Mouse (Mus musculus) left cerebral cortex, adult 6 months (tissue): ENCODE measurements around the gene Rxfp1. TPM values are rescaled to one million over a fixed set of nuclear protein-coding genes. Genes with fewer than 3 reads are reported as not detected.

Experiments used
- long read RNA-seq, 2 experiments: library from polyadenylated mRNA; unstranded; transcript quantifications; one replicate each; pipeline ENCODE4 v2.0.0; 2019 to 2020
- polyA plus RNA-seq: library from polyadenylated mRNA; unstranded; fragments of <200 nt; fragmentation: Nextera tagmentation; gene quantifications from 2 replicates; pipeline ENCODE4 v1.2.3, GENCODE M21; 2021

The Rxfp1 gene
- polyA plus RNA-seq, result 0.93 and 1.3 TPM in 2 replicates
- long read RNA-seq, experiment 1, full-length matches to known transcripts, result 8 of 14 reads
- long read RNA-seq, experiment 1, partial matches to known transcripts, result 4 of 14 reads
- long read RNA-seq, experiment 1, other reads (novel, unspliced or antisense), result 2 of 14 reads
- long read RNA-seq, experiment 2, partial matches to known transcripts, result 1 of 3 reads
- long read RNA-seq, experiment 2, other reads (novel, unspliced or antisense), result 2 of 3 reads

DNA sequence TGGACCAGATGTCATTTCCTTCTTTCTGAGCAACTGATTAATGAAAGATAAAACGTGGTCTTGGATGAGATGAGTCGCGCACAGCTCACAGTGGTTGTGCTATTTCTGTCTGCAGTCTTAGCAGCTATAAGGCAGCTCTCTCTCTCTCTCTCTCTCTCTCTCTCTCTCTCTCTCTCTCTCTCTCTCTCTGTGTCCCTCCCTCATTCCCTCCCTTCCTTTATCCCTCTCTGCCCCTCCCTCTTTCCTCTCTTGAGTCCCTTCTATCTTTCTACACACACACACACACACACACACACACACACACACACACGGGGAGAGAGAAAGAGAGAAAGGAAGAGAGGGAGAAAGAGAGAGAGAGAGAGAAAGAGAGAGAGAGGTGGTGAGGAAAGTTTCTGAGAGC lies at the start of gene Rxfp1:
Rxfp1 (minus strand) TSS at position 101 of the 400 bp plus-strand sequence.

DNA sequence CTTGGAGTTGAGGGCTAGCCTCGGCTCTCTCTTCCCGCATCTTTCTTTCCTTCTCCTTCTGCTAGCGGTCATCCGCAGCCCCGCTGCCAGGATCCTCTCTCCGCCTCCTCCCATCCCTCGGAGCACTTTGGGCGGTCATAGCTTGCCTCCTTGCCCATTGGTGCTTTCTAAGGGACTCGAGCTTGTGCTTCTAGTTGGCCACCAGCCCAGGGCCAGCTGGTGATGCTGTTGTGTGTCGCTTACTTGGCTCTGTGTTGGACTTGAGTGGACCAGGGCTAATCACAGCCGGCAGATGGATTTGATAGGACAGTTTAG lies 108.3 kb downstream of the Rxfp1 start, which contains the start of gene Etfdh:
Etfdh (minus strand) TSS at position 85 of the 315 bp plus-strand sequence.

DNA sequence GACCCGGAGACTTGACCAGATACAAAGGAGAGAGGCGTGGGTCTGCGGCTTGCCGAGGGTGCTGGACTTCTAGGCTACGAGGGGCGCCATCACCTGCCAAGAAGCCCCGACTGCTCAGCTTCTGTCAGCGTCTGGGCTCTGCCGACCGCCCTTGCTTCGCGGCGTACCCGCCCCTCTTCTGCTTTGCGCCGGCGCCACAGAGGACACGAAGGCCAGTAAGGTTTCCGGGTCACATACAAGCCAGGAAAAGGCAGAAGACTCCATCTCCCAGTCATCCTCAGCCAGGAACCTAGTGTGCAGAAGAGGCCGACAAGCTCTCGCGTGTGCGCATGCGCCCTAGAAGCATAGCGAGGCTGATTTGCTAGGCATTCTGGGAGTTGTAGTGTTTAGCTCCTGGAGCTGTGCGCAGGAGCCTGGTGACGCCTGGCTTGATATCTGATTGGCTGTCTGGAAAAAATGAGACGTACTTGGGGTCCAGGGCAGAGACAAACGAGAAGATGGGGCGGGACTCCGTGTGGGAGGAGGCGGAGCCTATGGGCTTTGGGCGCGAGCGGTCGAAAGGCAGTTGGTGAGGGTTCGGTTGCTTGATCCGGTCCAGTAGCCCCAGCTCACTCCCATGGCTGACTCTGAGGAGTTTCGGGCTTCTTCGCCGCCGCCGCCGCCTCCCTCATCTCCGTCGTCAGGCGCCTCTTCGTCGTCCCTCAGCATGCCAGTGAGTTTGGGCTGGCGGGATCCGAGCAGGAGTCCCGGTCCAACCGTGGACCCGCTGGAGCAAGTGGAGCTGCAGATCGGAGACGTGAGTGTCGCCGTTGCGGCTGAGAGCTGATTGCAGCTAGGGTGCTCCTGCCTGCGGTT lies 108.9 kb downstream of the Rxfp1 start, which contains the start of gene 4930579G24Rik:
4930579G24Rik (plus strand) TSS at position 519 of the 855 bp plus-strand sequence.

Other genes starting within 250 kb of the Rxfp1 start
- gene Fnip2, start 170.1 kb downstream of the Rxfp1 start, polyA plus RNA-seq, result 0.69 and 1.1 TPM in 2 replicates
- gene Ppid, start 146.5 kb downstream of the Rxfp1 start, polyA plus RNA-seq, result 68.9 and 80.1 TPM in 2 replicates
- 2.5 and 3.1 TPM in 2 replicates for gene 4930579G24Rik, start 108.8 kb downstream of the Rxfp1 start, polyA plus RNA-seq
- 18.0 and 20.3 TPM in 2 replicates for gene Etfdh, start 108.4 kb downstream of the Rxfp1 start, polyA plus RNA-seq
- gene Tmem144, start 114.9 kb upstream of the Rxfp1 start, polyA plus RNA-seq, result 8.4 and 12.4 TPM in 2 replicates
- gene Fam198b, start 146.7 kb upstream of the Rxfp1 start, polyA plus RNA-seq, result 2.4 and 2.6 TPM in 2 replicates